Mouse (Mus musculus): ENCODE measurements around the gene Btbd35f10. TPM values are rescaled to one million over a fixed set of nuclear protein-coding genes. Genes with fewer than 3 reads are reported as not detected.
"Not testable (repeated sequence)": the region's sequence is repeated elsewhere in the genome, so short reads cannot be mapped to it uniquely, and the experiment has no call there.

Gene Btbd35f10
- not detected in 2 replicates for polyA plus RNA-seq (2015; fragmentation: Nextera tagmentation; extraction: Ambion mirVana)

DNA sequence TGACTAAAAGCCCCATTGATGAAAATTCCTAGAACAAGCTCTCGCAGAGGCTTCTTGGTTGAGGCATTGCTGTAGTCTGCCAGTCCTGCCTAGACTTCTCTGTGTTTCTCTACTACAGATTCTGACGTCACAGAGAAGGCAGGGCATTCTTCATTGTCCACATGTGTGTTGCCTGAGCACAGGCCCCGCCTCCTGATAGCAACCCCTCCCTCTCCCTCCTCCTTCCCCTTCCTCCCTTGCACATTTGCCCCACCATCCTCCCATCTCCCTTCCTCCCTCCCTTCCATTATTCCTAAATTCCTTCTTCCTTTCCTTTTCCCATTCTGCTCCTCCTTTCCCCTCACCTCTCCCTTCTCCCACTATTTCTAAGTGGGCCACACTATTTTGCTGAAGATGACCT, at the start of gene Btbd35f10:
Btbd35f10 (minus strand) TSS at position 101 of the 400 bp plus-strand sequence.
- not testable (repeated sequence) for H3K9ac ChIP-seq (ENCODE audit: low read depth, low read length); H3K4me3 ChIP-seq (replicated peaks; ENCODE audit: low read depth, low read length); DNase-seq (ENCODE audit: low spot score); ATAC-seq (replicated peaks; ENCODE audit: low FRiP score, low read depth); H3K9me3 ChIP-seq (replicated peaks; ENCODE audit: low read length); H3K4me2 ChIP-seq (ENCODE audit: low read length); H3K27me3 ChIP-seq (ENCODE audit: insufficient read depth, low read length); H3K4me1 ChIP-seq (replicated peaks; ENCODE audit: insufficient read depth, low read length); H3K27ac ChIP-seq; H3K36me3 ChIP-seq (ENCODE audit: insufficient read depth, low read length)
- WGBS = no CpG with 5 or more reads among the region's 3 CpGs

Other genes with a start within 250 kb of the Btbd35f10 start
- gene Btbd35f18, start 52.7 kb downstream of the Btbd35f10 start, polyA plus RNA-seq (2015; fragmentation: Nextera tagmentation; extraction: Ambion mirVana) = not detected in 2 replicates
- not detected in 2 replicates for gene Btbd35f16, start 204.1 kb upstream of the Btbd35f10 start, polyA plus RNA-seq (2015; fragmentation: Nextera tagmentation; extraction: Ambion mirVana)

Measured in kidney, postnatal 0 days (tissue).